In genomic region chr11:102296491-102297472, GRCm38 (mm10) we compare ENCODE assay signal across 8 mouse cellular contexts. TPM values are rescaled to one million over a fixed set of nuclear protein-coding genes. Genes with fewer than 3 reads are reported as not detected.
DNase-seq lines count a peak whose midpoint lies in the region; ATAC-seq and TF ChIP-seq lines count a peak whose summit lies in the region.

TSS of gene Atxn7l3 (minus strand) at chr11:102296631.

- H3K9ac ChIP-seq in embryonic facial prominence, embryonic 13.5 days: peak within 1 kb of the TSS; percentile 95
- peak within 1 kb of the TSS; percentile 93 for H3K9ac ChIP-seq in heart, adult 2 months (ENCODE audit: low read depth, low read length)
- H3K9ac ChIP-seq in limb, embryonic 13.5 days: peak within 1 kb of the TSS; percentile 95
- H3K9ac ChIP-seq in midbrain, embryonic 16.5 days (ENCODE audit: low read depth, low read length): peak within 1 kb of the TSS; percentile 94

- H3K4me3 ChIP-seq in embryonic facial prominence, embryonic 13.5 days: peak within 1 kb of the TSS; percentile 85
- H3K4me3 ChIP-seq in heart, adult 2 months: peak within 1 kb of the TSS; percentile 88
- peak within 1 kb of the TSS; percentile 89 for H3K4me3 ChIP-seq in limb, embryonic 13.5 days
- H3K4me3 ChIP-seq in midbrain, embryonic 16.5 days (ENCODE audit: low read depth, low read length): peak within 1 kb of the TSS; percentile 83

- peak; percentile 99 for DNase-seq in 3134 (ENCODE audit: extremely low read depth, insufficient read length, low spot score)
- peak; percentile 100 for DNase-seq in adrenal gland, postnatal 36 days
- peak; percentile 98 to 100 for DNase-seq in heart, adult 2 months
- DNase-seq in kidney, adult 8-10 months: peak; percentile 98 to 99
- DNase-seq in spleen, postnatal 10 days (ENCODE audit: low spot score in 2 of 2): peak; percentile 95 to 99

- H3K4me2 ChIP-seq in embryonic facial prominence, embryonic 13.5 days: peak within 1 kb of the TSS; percentile 88
- peak within 1 kb of the TSS; percentile 94 for H3K4me2 ChIP-seq in limb, embryonic 13.5 days (replicated peaks)
- peak within 1 kb of the TSS; percentile 61 for H3K4me2 ChIP-seq in midbrain, embryonic 16.5 days (ENCODE audit: low read length)

- intact Hi-C loops in heart, adult 2 months (cut with DNase I): loop anchor here (1.0 to 2.0 kb wide), 2 partner anchors 20 to 113 kb away; no protein-coding TSS in a partner anchor

- peak; percentile 93 for ATAC-seq in embryonic facial prominence, embryonic 13.5 days (ENCODE audit: insufficient number of reproducible peaks, insufficient read depth, low FRiP score, low TSS enrichment, low read depth)
- ATAC-seq in limb, embryonic 13.5 days (ENCODE audit: low FRiP score, low read depth): peak; percentile 93
- peak; percentile 95 for ATAC-seq in midbrain, embryonic 16.5 days

- H3K27ac ChIP-seq in embryonic facial prominence, embryonic 13.5 days: peak within 1 kb of the TSS; percentile 99
- H3K27ac ChIP-seq in heart, adult 2 months: peak within 1 kb of the TSS; percentile 95
- peak within 1 kb of the TSS; percentile 99 for H3K27ac ChIP-seq in limb, embryonic 13.5 days
- peak within 1 kb of the TSS; percentile 97 for H3K27ac ChIP-seq in midbrain, embryonic 16.5 days (ENCODE audit: low read length)

- H3K9me3 ChIP-seq in embryonic facial prominence, embryonic 13.5 days: no peaks in the 10 kb centered on the region
- H3K9me3 ChIP-seq in limb, embryonic 13.5 days: no peaks in the 10 kb centered on the region
- no peaks in the 10 kb centered on the region for H3K9me3 ChIP-seq in midbrain, embryonic 16.5 days (replicated peaks; ENCODE audit: control insufficient read depth, low read length, poor library complexity, severe bottlenecking)

- TF ChIP-seq CTCF in heart, adult 2 months (IDR thresholded peaks at IDR 0.05): no peak

- H3K36me3 ChIP-seq in embryonic facial prominence, embryonic 13.5 days: peaks cover 27% of the 10 kb centered on the region
- no peaks in the 10 kb centered on the region for H3K36me3 ChIP-seq in heart, adult 2 months (ENCODE audit: control insufficient read depth, insufficient read depth, low read length)
- peaks cover 29% of the 10 kb centered on the region for H3K36me3 ChIP-seq in limb, embryonic 13.5 days
- H3K36me3 ChIP-seq in midbrain, embryonic 16.5 days (ENCODE audit: control insufficient read depth, insufficient read depth, low read length): peaks cover 3% of the 10 kb centered on the region

- H3K79me2 ChIP-seq in heart, adult 2 months (replicated peaks; ENCODE audit: control insufficient read depth, insufficient read depth, low read length): no peaks in the 10 kb centered on the region

- TF ChIP-seq EP300 in heart, adult 2 months (IDR thresholded peaks at IDR 0.05; ENCODE audit: insufficient read depth, low read depth, low read length): no peak

- H3K27me3 ChIP-seq in embryonic facial prominence, embryonic 13.5 days: no peaks in the 10 kb centered on the region
- no peaks in the 10 kb centered on the region for H3K27me3 ChIP-seq in heart, adult 2 months (ENCODE audit: control insufficient read depth, insufficient read depth, low read length)
- no peaks in the 10 kb centered on the region for H3K27me3 ChIP-seq in limb, embryonic 13.5 days
- no peaks in the 10 kb centered on the region for H3K27me3 ChIP-seq in midbrain, embryonic 16.5 days (ENCODE audit: control insufficient read depth, insufficient read depth, low read depth, low read length)

- 0% methylated on average over 60 of the region's 125 CpGs for WGBS in embryonic facial prominence, embryonic 13.5 days
- WGBS in heart, adult 2 months: under 1% methylated on average over 78 of the region's 125 CpGs
- WGBS in limb, embryonic 13.5 days: under 1% methylated on average over 62 of the region's 125 CpGs
- WGBS in midbrain, embryonic 16.5 days: under 1% methylated on average over 60 of the region's 125 CpGs

- H3K4me1 ChIP-seq in embryonic facial prominence, embryonic 13.5 days: peaks cover 23% of the 10 kb centered on the region
- peaks cover 2% of the 10 kb centered on the region for H3K4me1 ChIP-seq in heart, adult 2 months (ENCODE audit: control insufficient read depth, insufficient read depth, low read length)
- peaks cover 28% of the 10 kb centered on the region for H3K4me1 ChIP-seq in limb, embryonic 13.5 days
- H3K4me1 ChIP-seq in midbrain, embryonic 16.5 days (ENCODE audit: control insufficient read depth, insufficient read depth, low read length): peaks cover 12% of the 10 kb centered on the region

- peak; percentile 91 for TF ChIP-seq POLR2A in heart, adult 2 months (IDR thresholded peaks at IDR 0.05; ENCODE audit: insufficient read depth, low read depth, low read length)

RNA-seq across cellular contexts. Expression of gene Atxn7l3, which starts in this region (rescaled TPM):
- total RNA-seq in adrenal gland, postnatal 36 days (2021): 10 to 100 TPM; 51.6 to 54.2 TPM
- 21.6 and 23.8 TPM in 2 replicates for polyA plus RNA-seq in embryonic facial prominence, embryonic 13.5 days (2015; fragmentation: Nextera tagmentation; extraction: Ambion mirVana)
- 10 to 100 TPM; 19.0 to 21.7 TPM for total RNA-seq in heart, adult 2 months (2021)
- 17.4 and 21.2 TPM in 2 replicates for polyA plus RNA-seq in heart, adult 2 months (2012; rRNA removed)
- polyA plus RNA-seq in limb, embryonic 13.5 days (2015; fragmentation: Nextera tagmentation; extraction: Ambion mirVana): 20.7 and 21.4 TPM in 2 replicates
- 28.3 and 28.9 TPM in 2 replicates for polyA plus RNA-seq in midbrain, embryonic 16.5 days (2015; fragmentation: Nextera tagmentation; extraction: Ambion mirVana)

Comparison
In these comparisons a context has a peak if more than half of its experiments do, and no peak if none do; other contexts are left out.
1. Peak in every context shown above with its lines: DNase-seq, ATAC-seq, H3K4me3 ChIP-seq and H3K27ac ChIP-seq.